Mouse (Mus musculus) cerebellum, adult 11-12 months (tissue): ENCODE results near the gene Sarm1.
A peak's percentile ranks its signal among the peaks of the same experiment; 100 is the strongest.

ENCODE experiments used
- DNase-seq: peaks from one replicate; pipeline ENCODE4 v3.0.0; 2022

Gene Sarm1

GRCm38 (mm10) chr11:78512025-78512957, 14.7 kb upstream of the Sarm1 start, which contains the start of the genes Tmem199 and Poldip2:
Gene Tmem199 (minus strand): TSS chr11:78512172.
Gene Poldip2 (plus strand): TSS chr11:78512193.
- DNase-seq, result peak; percentile 88

- DNase-seq, result no peak
These were observed 11.6 kb upstream of the Sarm1 start for GRCm38 (mm10) chr11:78509148-78509547.

- DNase-seq, result no peak
These were observed 7.9 kb upstream of the Sarm1 start for GRCm38 (mm10) chr11:78505430-78505829.

- peak; percentile 93 for DNase-seq
These were observed 5.5 kb upstream of the Sarm1 start, which contains the start of gene Sebox for GRCm38 (mm10) chr11:78502909-78503650. Gene Sebox (plus strand): TSS chr11:78503447.

GRCm38 (mm10) chr11:78501529-78501928, 4.0 kb upstream of the Sarm1 start:
- peak; percentile 54 for DNase-seq

- no peak for DNase-seq
These were observed 3.2 kb upstream of the Sarm1 start for GRCm38 (mm10) chr11:78500623-78501202.

GRCm38 (mm10) chr11:78499543-78499942, 2.0 kb upstream of the Sarm1 start:
- DNase-seq, result peak; percentile 52

- peak; percentile 43 for DNase-seq
These were observed 1.4 kb upstream of the Sarm1 start, which contains the start of gene Vtn for GRCm38 (mm10) chr11:78499004-78499403. Gene Vtn (plus strand): TSS chr11:78499091.

GRCm38 (mm10) chr11:78497071-78497541, 448 bp downstream of the Sarm1 start:
- peak; percentile 82 for DNase-seq

- no peak for DNase-seq
These were observed 1.6 kb downstream of the Sarm1 start for GRCm38 (mm10) chr11:78495904-78496303.

- DNase-seq, result peak; percentile 76
These were observed 6.7 kb downstream of the Sarm1 start for GRCm38 (mm10) chr11:78490781-78491241.

- peak; percentile 76 for DNase-seq
These were observed 9.4 kb downstream of the Sarm1 start for GRCm38 (mm10) chr11:78488168-78488567.

GRCm38 (mm10) chr11:78483639-78484038, 13.9 kb downstream of the Sarm1 start:
- DNase-seq, result peak; percentile 2

GRCm38 (mm10) chr11:78475289-78475688, 22.3 kb downstream of the Sarm1 start:
- no peak for DNase-seq

GRCm38 (mm10) chr11:78471326-78472103, 26.0 kb downstream of the Sarm1 start:
- no peak for DNase-seq

- no peak for DNase-seq
These were observed 29.6 kb downstream of the Sarm1 start for GRCm38 (mm10) chr11:78467932-78468331.

GRCm38 (mm10) chr11:78467515-78467914, 30.0 kb downstream of the Sarm1 start:
- DNase-seq, result no peak

GRCm38 (mm10) chr11:78466242-78466912, 31.2 kb downstream of the Sarm1 start:
- DNase-seq, result no peak

GRCm38 (mm10) chr11:78465568-78466180, 31.9 kb downstream of the Sarm1 start, which contains the start of gene Slc46a1:
Gene Slc46a1 (plus strand): TSS chr11:78465697.
- peak; percentile 55 for DNase-seq

- DNase-seq, result no peak
These were observed 32.4 kb downstream of the Sarm1 start for GRCm38 (mm10) chr11:78465116-78465515.
